Mouse (Mus musculus) gonadal fat pad, adult 2 months (tissue): ENCODE results near the gene Taok2. TPM values are rescaled to one million over a fixed set of nuclear protein-coding genes. Genes with fewer than 3 reads are reported as not detected.

Source experiments
- DNase-seq: peaks from one replicate; pipeline ENCODE4 v3.0.0-alpha.2; 2012; ENCODE audit warnings: low read depth
- polyA plus RNA-seq: library from polyadenylated mRNA; depleted of rRNA; stranded (reverse); fragments of >200 nt; gene quantifications from 2 replicates; pipeline ENCODE4 v1.2.3, GENCODE M21; 2012

Gene Taok2
- polyA plus RNA-seq, 1 experiment, result 62.6 TPM

DNA sequence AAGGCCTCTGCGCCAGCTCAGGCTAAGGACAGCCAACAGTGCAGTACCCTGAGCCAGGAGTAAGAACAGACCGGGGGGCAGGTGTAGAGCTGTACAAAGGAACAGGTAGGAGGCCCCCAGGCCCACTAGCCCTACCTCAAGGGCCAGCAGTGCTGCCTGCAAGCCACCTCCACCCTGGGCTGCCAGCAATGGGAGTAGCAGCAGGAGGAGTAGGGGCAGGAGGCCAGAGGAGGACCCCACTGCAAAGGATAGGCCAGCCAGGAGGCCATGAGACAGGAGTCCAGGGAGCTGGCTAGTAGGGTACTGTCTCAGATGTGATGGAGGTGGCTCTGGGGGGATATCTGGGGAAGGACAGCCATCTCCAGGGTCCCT lies 14.0 kb downstream of the Taok2 start:
- no peak for DNase-seq

DNA sequence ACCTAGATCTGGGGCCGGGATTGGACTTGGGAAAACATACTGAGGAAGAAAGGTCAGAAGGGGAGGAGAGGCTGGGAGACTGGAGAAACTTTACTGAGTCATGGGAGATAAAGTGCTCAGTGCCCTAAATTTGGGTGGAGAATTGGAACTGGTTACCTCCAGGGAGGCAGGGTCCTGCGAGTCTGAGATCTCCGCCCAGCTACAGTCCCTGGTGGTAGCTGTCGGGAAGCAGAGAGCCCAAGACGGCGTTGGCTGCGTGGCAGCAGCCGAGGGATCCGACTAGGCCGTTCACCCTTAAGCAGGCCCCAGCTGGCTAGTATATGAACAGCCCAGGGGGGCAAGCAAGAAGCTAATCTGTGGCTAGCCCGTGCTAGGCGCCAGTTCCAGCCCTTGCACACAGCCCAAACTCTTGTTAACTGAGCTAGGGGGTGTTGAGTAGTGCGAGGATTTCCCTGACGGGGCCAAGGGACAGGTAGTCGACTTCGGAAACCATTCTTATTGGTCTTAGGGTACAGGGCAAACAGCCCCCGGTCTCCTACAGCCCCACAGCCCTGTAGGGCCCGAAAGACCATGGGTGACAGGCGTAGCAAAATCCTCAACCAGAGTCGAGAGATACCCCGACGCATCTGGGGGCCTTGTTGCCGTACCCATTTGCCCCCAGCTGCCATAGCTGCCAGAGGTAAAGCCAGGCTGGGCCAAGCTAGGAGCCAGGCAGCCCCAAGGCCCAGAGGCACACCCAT lies 14.6 kb downstream of the Taok2 start:
- no peak for DNase-seq

DNA sequence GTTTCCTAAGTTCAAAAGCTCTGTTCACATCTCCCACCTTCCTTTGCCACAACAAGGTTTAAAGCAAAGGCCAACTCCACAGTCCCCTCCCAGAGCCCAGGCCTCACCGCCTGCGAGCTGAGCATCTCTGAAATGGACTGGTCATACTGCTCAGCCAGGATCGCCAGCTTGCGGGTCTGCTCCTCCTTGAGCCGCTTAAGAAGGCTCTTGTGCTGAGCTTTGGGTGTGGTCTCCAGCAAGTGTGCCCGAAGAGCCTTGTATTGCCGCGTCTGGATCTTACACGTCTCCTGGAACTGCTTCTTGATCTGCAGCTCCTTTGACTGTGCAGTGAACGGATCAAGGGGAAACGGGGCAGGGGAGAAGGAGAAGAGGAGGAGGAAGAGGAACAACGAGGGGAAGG lies 16.5 kb downstream of the Taok2 start:
- DNase-seq, result no peak

DNA sequence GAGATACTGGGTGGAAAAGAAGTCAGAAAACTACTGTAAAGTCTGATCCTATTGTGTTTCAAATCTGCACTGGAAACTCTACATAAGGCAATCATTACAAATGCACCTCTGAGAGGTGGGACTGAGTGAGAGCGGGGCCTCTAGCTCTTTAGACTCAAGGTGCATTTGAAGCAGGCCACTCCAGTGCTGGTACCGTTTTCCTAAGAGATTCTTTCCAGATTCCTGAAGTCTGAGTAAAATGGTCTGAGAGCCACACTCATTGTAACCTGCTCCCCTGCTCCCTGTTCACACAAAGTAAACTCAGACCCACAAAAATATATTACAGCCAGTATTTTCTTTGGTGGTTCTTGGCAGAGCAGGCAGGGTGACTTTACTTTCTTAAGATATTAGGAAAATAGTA lies 17.0 kb downstream of the Taok2 start:
- no peak for DNase-seq

DNA sequence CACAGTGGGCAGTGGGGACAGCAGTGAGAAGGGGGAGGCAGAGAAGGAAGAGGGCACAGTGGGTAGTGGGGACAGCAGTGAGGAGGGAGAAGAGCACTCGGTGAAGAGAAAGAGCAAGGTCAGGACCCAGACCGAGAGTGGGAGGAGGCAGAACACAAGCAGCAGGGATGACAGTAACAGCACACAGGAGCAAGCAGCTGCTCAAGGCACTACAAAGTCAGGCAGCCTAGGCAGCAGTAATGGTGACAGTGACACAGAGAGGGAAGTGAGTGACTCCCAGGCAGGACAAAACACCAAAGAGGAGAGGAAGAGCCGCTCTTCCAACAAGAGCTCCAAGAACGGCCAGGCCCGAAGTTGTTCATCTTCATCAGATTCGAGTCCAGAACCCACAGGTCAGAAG lies 20.7 kb downstream of the Taok2 start:
- no peak for DNase-seq

DNA sequence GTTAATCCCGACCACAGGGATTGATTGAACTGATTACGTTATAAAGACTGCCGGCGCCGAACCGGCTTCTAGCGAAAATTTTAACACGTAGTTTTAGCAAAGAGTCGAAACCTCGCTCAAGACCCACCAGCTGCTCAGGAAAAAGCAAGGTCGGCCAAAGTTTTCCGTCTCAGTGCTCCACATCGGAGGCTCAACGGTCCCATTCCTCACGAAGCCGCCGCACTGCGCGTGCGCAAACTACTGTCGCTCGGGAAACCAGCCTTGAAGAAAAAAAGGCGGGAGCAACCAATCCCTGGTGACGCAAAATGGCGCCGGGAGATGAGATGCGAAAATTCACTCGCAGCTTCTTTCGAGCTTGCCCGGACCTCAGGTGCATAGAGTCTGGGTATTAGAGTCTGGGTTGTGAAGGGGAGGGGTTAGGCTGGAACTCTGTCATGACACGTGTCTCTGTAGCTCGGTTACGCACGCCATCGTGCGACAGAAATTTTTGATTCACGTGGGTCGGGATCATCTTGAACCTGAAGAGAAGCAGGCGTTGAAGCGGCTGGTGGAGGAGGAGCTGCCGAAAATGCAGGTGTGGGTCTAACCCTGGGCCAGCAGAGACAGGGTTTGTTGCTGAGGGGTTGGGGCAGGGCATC lies 22.2 kb downstream of the Taok2 start, which contains the start of gene Ino80e:
Gene Ino80e (minus strand): TSS at position 231 of the 638 bp plus-strand sequence.
- DNase-seq, result peak; percentile 41

DNA sequence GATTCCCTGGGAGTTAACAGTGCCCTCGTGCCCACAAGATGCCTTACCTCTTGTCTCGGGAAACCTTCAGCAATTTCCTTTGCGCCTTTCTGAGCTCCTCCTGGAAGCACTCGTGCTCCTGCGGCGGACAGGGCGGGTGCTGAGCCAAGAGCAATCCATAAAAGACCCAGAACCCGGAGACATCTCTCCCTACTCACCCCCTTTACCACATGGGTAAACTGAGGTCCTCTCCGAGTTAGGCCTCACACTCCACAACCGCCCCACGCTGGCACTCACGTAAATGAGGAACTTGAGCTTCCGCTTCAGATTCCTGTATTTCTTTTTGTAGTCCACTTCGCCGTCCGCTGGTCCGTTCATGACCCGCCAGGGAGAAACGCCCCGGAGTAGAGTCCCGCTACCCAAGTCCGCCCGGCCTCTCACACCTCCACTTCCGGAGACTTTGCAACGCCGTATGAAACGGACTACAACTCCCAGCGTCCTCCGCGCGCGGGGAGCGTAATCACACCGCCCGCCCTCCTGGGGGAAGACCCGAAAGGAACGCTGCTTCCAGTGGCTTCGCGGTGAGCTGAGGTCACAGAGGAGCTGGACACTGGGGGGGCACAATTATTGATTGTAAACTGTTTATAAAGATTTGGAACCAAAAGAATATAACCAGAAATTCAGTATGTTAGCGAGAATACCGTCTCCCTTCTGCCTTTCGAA lies 22.9 kb downstream of the Taok2 start, which contains the start of gene Hirip3:
Gene Hirip3 (plus strand): TSS at position 544 of the 702 bp plus-strand sequence.
- DNase-seq, result peak; percentile 49

DNA sequence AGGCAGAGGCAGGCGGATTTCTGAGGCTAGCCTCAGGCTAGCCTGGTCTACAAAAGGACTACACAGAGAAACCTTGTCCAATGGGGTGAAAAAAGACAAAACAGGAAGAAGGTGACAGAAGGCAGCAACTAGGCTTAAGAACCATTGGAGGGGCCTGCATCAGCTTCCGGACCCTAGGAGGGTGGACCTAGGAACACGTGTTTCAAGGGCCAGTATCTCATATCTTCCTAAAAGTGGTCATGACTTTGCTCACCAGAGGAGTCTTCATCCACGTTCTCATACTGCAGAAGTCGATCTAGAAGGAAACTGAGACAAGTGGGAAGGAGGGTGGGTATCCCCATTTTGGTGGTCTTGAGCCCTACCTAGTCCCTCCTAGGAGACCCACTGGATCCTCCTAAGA lies 23.5 kb downstream of the Taok2 start:
- DNase-seq, result no peak

DNA sequence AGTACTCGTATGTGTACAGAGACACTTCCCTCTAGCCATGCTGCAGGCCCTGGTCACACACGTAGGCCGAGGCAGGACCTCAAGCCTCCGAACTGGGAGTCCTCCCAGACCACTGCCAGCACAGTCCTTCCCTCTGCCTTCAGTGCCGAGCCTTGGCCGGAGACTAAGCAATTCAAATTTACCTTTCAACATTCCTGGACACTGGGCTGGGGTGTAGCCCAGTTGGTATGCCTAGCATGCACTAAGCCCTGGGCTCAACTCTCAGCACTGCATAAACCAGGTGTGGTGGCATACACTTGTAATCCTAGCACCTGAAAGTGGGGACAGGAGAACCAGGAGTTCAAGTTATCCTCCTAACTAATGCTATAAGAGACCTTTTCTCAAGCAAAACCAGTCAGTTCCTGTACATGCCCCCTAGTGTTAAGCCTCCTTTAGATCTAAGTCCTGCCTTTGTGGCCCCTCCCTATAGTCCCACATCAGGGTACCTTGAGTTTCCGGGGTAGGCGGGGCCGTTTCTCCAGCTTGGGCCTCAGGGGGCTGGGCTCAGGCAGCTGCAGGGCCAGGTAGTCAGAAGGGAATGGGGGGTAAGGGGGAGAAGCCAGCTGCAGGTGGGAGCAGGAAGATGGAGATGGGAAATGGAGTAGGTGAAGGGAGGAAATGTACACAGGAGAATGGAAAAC lies 27.6 kb downstream of the Taok2 start:
- DNase-seq, result no peak

DNA sequence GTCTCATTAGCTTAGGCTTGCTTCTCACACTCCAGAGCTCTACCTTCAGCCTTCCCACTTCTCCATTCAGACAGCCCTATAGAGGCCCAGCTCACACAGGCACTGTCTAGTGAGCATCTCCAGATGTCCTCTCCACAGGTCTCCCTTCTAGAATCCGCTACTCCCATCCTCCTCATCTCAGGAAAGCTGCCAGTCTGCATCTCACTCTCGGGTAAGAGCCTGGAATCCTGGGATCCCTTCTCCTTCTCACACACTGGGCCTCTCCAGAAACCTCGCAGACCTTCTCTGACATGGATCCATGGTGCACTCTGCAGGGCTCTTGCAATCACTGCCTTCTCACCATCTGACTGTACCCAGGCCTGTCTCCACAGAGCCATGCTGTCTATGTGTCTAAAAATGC lies 28.9 kb downstream of the Taok2 start:
- no peak for DNase-seq

DNA sequence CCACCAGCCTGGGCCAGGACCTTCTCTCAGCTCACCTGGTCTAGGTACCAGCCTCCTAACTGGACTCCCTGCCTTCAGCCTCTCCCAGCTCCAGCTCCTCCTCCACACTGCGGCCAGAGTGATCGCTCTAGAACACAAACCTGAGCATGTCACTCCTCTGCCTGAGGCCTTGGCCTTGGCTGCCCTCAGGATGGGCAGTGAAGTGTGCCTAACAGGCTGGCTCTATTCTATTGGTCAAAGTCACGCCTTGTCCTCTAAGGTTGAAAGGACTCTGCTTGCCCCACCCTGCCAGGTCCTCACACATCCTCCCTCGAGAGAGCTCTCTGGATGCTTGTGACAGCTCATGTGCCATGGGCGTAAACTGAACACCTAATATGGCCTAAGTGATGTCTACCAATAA lies 31.0 kb downstream of the Taok2 start:
- no peak for DNase-seq

DNA sequence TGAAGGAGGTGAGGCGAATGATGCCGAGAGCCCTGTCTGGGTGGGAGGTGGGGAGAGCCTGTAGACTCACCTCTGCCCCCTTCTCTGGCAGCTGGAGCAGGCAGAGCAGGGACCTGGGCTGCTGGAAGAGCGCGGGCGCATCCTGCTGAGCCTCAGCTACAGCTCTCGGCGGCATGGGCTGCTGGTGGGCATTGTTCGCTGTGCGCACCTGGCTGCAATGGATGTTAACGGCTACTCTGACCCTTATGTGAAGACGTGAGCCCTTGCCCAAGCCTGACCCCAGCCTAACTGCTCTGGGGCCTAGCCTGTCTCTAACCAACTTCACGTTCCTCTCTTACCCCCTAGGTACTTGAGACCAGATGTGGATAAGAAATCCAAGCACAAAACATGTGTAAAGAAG lies 33.3 kb downstream of the Taok2 start:
- DNase-seq, result no peak

DNA sequence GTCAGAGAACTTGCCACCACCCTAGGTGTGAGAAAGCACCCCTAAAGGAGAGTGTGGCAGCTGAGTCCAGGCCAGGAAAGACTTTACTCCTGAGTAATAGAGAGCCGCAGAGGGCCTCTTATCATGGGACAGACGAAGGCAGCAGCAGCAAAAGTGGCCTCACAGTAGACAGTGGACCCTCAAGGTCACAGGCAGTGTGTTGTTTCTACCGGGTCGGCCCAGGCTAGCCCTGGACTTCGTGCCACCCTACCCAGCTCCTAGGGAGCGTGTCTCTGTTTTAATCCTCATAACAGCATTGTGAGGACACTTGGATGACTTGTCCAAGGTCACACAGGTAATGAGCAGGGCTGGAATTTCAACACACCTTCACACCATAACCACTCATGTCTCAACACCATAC lies 34.3 kb downstream of the Taok2 start:
- no peak for DNase-seq

DNA sequence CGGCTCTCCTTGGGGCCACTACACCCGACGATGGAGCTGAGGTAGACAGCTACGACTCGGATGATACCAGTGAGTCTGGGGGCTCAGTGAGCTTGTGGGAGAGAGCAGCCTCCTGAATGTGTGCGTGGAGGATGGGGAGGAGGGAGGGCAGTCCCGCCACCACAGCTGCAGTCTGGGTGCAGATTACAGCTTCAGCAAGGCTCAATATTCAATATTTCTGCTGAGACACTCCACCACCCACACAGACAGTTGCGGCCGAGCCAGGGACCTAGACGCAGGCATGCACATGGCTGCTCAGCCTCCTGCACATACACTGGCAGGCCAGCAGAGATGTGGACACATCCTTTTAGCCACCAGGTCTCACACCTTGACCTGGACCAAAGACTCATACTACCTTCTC lies 35.7 kb downstream of the Taok2 start:
- no peak for DNase-seq

DNA sequence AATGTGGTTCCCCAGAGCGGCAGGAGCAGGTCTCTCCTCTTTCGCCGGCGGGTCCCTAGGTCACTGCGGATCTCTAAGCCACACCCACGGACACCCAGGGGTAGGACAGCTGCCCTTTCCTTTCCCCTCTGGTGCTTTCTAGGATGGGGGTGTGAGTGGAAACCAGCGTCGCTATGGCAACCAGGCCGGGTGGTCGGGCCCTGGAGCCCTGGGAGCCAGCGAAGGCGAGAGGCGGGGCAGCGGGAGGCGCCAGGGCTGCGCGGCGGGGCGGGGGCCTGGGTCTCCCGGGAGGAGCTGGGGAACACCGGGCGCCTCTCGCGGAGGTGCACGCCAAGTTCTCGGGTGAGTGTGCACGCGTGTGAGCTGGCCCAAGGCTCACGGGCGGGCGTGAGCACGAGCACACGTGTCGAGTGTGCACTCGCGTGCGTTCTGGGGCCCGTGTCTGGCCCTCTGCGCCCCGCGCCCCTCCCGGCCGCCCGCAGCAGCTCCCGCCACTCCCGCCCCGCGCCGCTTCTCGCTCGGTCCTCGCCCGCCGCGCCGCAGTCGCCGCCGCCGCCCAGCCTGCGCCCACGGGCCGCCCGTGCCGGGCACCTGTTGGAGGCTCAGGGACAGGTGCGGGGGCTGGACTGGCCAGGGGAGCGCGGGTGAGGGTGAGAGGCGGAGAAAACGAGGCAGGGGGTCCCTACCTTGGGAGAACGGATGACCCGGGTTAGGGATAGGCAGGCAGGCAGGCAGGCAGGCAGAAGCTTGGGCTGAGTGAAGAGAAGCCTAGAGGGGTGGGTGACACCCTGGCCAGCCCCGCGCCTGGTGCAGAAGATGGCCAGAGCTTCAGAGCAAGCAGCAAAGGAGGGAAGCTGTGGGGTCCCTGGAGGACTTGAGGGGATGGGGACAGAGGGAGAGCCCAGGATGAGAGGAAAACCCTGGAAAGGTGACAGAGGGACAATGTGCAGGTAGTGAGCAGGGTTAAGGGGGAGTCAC lies 36.8 kb downstream of the Taok2 start:
- DNase-seq, result no peak

DNA sequence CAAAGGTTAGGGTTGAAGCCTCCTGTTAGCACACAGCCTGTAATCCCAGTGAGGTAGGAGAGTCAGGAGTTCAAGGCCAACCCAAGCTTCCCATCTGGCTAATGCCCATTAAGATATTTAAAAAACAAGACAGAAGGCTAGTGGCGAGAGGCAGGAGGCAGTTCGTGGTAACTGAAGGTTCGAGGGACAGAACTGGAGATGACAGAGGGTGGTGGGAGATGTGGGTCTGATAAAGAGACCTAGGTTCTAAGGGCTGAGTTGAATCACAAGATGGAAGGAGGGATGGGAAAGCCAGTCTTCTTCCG lies 37.4 kb downstream of the Taok2 start, which contains the start of gene Doc2a:
Gene Doc2a (plus strand): TSS at position 301 of the 305 bp plus-strand sequence.
- no peak for DNase-seq

DNA sequence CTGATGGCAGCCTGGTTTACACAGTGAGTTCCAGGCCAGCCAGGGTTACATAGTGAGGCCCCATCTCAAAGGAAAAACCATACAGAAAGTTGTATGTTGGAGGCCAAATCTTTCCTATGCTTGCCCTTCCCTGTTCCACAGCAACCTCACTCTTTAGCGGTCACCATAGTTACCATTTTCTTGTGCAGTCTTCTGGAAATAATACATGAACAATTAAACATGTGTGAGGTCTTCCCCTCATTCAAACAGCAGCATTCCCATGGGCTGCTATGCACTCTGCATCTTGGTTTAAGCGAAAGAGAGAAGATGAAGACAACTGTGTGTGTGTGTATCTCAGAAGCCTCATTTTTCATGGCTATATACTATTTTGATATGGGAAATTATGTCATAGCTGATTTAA lies 39.0 kb downstream of the Taok2 start:
- DNase-seq, result no peak

DNA sequence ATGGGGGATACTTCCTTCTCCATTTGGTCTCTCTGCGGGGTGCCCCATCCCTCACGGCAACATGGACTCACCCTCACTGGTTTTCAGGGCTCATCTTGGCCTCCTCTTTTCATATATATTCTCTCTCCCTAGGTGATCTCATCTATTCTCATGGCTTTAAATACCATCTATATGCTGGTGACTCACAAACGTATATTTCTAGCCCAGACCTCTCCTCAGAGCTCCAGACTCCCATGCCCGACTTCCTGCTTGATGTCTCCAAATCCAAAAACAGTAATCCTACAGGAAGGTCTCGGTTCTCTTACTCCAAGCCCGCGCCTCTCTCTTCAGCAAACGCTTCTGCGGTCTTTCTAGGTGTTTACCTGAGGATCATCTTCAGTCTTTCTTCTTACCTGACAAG lies 41.2 kb downstream of the Taok2 start:
- no peak for DNase-seq

DNA sequence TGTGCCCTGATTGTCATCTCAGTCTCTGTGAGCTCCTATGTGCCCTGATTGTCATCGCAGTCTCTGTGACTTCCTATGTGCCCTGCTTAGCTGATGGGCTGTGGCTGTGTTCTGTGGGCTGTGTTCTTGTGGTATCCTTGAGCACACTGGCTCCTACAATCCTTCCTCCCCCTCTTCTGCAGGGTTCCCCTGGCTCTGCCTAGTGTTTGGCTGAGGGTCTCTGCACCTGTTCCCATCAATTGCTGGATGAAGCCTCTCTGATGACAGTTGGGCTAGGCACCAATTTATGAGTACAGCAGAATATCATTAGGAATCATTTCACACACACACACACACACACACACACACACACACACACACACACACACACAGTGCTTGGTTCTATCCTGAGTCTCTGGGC lies 51.2 kb downstream of the Taok2 start:
- no peak for DNase-seq

DNA sequence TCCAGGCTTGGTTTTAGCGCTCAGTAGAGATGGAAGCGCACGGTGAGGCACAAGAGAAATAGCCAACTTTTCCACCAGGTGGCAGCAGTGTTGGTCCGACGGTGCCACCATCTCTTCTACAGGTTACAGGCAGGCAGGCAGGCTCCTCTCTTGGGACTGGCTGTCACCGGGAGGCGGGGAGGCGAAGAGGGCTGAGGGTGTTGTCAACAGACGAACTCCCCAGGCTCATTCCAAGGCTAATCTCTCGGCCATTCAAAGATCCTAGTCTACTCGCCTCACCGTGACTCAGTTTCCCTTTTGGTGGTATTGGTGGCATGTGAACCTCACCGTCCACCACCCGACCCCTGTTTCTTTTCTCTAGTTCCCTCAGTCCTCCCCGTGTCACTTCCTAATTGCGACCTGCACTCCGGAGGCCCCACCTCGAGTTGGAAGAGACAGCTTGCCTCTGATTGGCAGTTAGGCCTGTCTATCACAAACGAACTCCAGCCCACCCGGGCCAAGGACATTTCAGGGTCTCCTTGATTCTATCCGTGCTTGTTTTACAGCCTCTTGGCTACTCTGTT lies 52.4 kb downstream of the Taok2 start:
- no peak for DNase-seq

DNA sequence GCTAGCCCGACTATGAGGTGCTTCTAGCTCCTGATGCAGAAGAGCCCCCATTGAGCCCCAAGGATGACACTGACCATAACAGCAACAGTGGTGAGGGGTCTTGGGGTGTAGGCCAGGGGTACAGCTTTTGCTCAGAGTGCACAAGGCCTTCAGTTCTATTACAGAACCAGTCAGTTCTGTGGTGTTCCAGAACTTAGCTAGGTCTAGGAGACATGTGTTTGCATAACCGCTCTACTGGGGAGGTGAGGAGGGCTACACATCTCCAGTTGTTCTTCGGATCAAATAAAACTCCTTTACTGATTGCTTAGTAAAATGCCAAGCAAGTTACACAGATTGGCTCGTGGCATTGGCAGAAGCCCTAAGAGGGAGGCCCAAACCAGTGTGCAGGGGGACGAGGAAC lies 53.0 kb downstream of the Taok2 start, which contains the start of gene 4930451I11Rik:
Gene 4930451I11Rik (minus strand): TSS at position 101 of the 400 bp plus-strand sequence.
- no peak for DNase-seq
